Mouse (Mus musculus) limb, embryonic 14.5 days (tissue): ENCODE results near the gene B430305J03Rik. TPM values are rescaled to one million over a fixed set of nuclear protein-coding genes. Genes with fewer than 3 reads are reported as not detected.
A peak's percentile ranks its signal among the peaks of the same experiment; 100 is the strongest.

Source experiments
- ATAC-seq: fragments of 200-750 bp; cut with Nextera tagmentation; 2 replicates; pipeline ENCODE4 v1.8.0; 2017; ENCODE audit warnings: low read depth, moderate number of reproducible peaks, moderate TSS enrichment; ENCODE audit not compliant: low FRiP score
- DNase-seq: peaks from one replicate; pipeline ENCODE4 v3.0.0-alpha.2; 2015; ENCODE audit warnings: low spot score
- H3K27ac ChIP-seq: fragments of 300-500 bp; sonication (generic); replicated peaks from 2 replicates; pipeline ENCODE4 v1.5.1; 2014; ENCODE audit warnings: low read depth, mild to moderate bottlenecking, low read length, moderate library complexity, mixed read lengths
- H3K27me3 ChIP-seq: fragments of 300-500 bp; sonication (generic); 2 replicates; pipeline ENCODE4 v1.6.1; 2014; ENCODE audit warnings: low read length, mixed read lengths; ENCODE audit not compliant: control insufficient read depth, insufficient read depth
- H3K36me3 ChIP-seq: fragments of 300-500 bp; sonication (generic); 2 replicates; pipeline ENCODE4 v1.6.1; 2014; ENCODE audit warnings: mild to moderate bottlenecking, low read length, moderate library complexity, mixed read lengths; ENCODE audit not compliant: control insufficient read depth, insufficient read depth
- H3K4me1 ChIP-seq: fragments of 300-500 bp; sonication (generic); 2 replicates; pipeline ENCODE4 v1.6.1; 2014; ENCODE audit warnings: antibody characterized with exemption, low read length, mixed read lengths; ENCODE audit not compliant: control insufficient read depth, insufficient read depth
- H3K4me2 ChIP-seq: fragments of 300-500 bp; sonication (generic); replicated peaks from 2 replicates; pipeline ENCODE4 v1.6.1; 2014; ENCODE audit warnings: low read depth, mild to moderate bottlenecking, low read length, moderate library complexity; ENCODE audit not compliant: severe bottlenecking
- H3K4me3 ChIP-seq: fragments of 300-500 bp; sonication (generic); replicated peaks from 2 replicates; pipeline ENCODE4 v1.5.1; 2014; ENCODE audit warnings: low read length
- H3K9ac ChIP-seq: fragments of 300-500 bp; sonication (generic); 2 replicates; pipeline ENCODE4 v1.6.1; 2014; ENCODE audit warnings: mild to moderate bottlenecking, low read depth, low read length, moderate library complexity; ENCODE audit not compliant: severe bottlenecking
- H3K9me3 ChIP-seq: fragments of 300-500 bp; sonication (generic); 2 replicates; pipeline ENCODE4 v1.6.1; 2016; ENCODE audit warnings: low read length; ENCODE audit not compliant: control insufficient read depth
- POLR2A ChIP-seq: fragments of 200-500 bp; IDR thresholded peaks from 2 replicates; pipeline ENCODE4 v1.8.0; 2012; ENCODE audit warnings: inconsistent platforms, mild to moderate bottlenecking, moderate library complexity, borderline replicate concordance; ENCODE audit not compliant: insufficient read depth, insufficient read length; ENCODE audit errors: extremely low read depth
- WGBS: fragments of 180-500 bp; shearing (Covaris S2); extraction: QIAGEN DNeasy Blood & Tissue Kit; methylation state at CpG from one replicate; pipeline ENCODE4 v1.1.7; 2014; 5-methylcytosine and 5-hydroxymethylcytosine counted together
- polyA plus RNA-seq, 2 experiments: library from polyadenylated mRNA; depleted of rRNA in 1 of 2; stranded (reverse) in 1 of 2; unstranded in 1 of 2; fragments of >200 nt; fragmentation: Nextera tagmentation in 1 of 2; extraction: Ambion mirVana in 1 of 2; gene quantifications; 2 replicates each; pipeline versions ENCODE4 v1.2.1 to v1.2.3; 2012 to 2014

Gene B430305J03Rik
- polyA plus RNA-seq (2012; rRNA removed) (0.34 and 0.35 TPM in 2 replicates), polyA plus RNA-seq (2014; fragmentation: Nextera tagmentation; extraction: Ambion mirVana) (not detected in 2 replicates)

- Histone ChIP-seq H3K36me3 (no peaks in the 10 kb centered on the region), H3K27me3 (no peaks in the 10 kb centered on the region), H3K4me3 (peak within 1 kb of the TSS; percentile 81), H3K4me1 (peaks cover 5% of the 10 kb centered on the region), H3K4me2 (peak within 1 kb of the TSS; percentile 79), H3K9ac (peak within 1 kb of the TSS; percentile 81), H3K9me3 (no peaks in the 10 kb centered on the region), H3K27ac (peak within 1 kb of the TSS; percentile 49)
- WGBS: 4% methylated on average over 10 of the region's 10 CpGs
- ATAC-seq (no peak), DNase-seq (peak; percentile 39)
- TF ChIP-seq POLR2A: no peak
Observed at GRCm38 (mm10) chr3:61365779-61366373, at the start of gene B430305J03Rik. B430305J03Rik (minus strand) TSS chr3:61365951.

DNA sequence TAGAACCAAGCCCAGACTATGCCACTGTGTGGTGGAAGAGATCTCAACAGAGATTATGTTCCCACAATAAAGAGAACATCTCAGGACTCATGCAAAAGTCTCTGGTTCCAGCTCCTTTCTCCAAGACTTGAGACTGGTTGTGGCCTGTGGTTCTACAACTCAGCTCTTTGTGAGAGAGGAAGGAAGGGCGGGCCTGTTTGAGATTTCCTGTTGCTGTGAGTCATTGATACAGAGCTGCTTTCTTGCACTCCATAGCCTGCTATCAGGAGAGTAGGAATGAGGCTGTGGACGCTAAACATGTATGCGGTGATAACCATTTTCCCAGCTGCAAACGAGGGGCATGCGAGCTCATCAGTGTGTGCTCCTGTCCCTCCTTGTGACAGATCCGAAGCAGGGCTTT, 43.9 kb upstream of the B430305J03Rik start:
- Histone ChIP-seq H3K36me3 (no peaks in the 10 kb centered on the region), H3K27ac (no peak overlapping the region), H3K9me3 (no peaks in the 10 kb centered on the region), H3K4me3 (no peak overlapping the region), H3K4me2 (no peak overlapping the region), H3K4me1 (no peaks in the 10 kb centered on the region), H3K27me3 (no peaks in the 10 kb centered on the region), H3K9ac (no peak overlapping the region)
- DNase-seq: no peak
- 83% methylated on average over 6 of the region's 6 CpGs for WGBS
- ATAC-seq: no peak
- TF ChIP-seq POLR2A: no peak

DNA sequence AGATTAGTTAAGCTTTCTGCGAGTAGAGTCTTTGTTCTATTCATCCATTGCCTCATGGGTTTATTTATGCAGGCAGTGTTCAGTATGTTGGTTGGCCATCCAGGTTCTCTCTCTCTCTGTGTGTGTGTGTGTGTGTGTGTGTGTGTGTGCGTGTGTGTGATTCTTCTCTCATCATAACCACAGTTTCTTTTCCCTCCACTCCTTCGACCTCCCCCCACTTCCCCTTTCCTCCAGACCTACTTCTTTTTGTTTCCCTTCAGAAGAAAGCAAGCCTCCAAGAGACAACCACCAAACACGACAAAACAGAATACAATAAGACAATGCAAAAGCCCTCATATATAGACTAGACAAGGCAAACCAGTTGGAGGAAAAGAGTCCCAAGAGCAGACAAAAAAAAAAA, 41.2 kb upstream of the B430305J03Rik start:
- H3K4me1 ChIP-seq: no peaks in the 10 kb centered on the region
- no peak overlapping the region for H3K27ac ChIP-seq
- ATAC-seq: no peak
- TF ChIP-seq POLR2A: no peak
- no peak overlapping the region for H3K9ac ChIP-seq
- no peak overlapping the region for H3K4me3 ChIP-seq
- no peaks in the 10 kb centered on the region for H3K27me3 ChIP-seq
- no peaks in the 10 kb centered on the region for H3K9me3 ChIP-seq
- 79% methylated on average over 4 of the region's 4 CpGs for WGBS
- DNase-seq: no peak
- no peaks in the 10 kb centered on the region for H3K36me3 ChIP-seq
- H3K4me2 ChIP-seq: no peak overlapping the region

DNA sequence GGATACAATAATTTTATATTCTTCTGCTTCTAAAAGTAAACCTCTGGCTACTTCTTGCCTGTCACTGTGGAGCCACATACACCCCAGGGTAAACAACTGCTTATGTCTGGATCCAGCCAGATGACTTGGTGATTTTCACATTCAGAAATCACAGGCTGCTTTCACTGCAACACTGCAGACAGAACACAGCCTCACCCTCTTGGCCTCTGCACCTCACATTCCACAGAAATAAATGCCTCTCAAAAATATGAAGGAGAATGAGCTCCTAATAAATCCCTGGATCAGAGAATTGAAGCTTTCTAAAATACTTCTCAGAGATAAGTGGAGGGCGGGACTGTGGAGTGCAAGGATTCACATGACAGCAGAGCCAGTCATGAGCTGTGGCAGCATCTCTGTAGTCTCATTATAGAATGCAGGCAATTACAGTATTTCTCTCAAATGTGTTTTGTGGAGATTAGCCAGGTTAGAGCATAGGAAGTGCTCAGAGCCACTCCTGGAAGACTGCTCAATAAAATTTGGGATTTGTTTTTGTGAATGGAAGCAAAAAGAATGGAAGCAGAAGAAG, 35.2 kb upstream of the B430305J03Rik start:
- ATAC-seq (no peak), DNase-seq (no peak)
- H3K9ac ChIP-seq: no peak overlapping the region
- 48% methylated on average over 1 of the region's 1 CpGs for WGBS
- H3K4me1 ChIP-seq: no peaks in the 10 kb centered on the region
- no peaks in the 10 kb centered on the region for H3K27me3 ChIP-seq
- TF ChIP-seq POLR2A: no peak
- no peaks in the 10 kb centered on the region for H3K36me3 ChIP-seq
- H3K9me3 ChIP-seq: no peaks in the 10 kb centered on the region
- no peak overlapping the region for H3K4me2 ChIP-seq
- no peak overlapping the region for H3K27ac ChIP-seq
- H3K4me3 ChIP-seq: no peak overlapping the region

DNA sequence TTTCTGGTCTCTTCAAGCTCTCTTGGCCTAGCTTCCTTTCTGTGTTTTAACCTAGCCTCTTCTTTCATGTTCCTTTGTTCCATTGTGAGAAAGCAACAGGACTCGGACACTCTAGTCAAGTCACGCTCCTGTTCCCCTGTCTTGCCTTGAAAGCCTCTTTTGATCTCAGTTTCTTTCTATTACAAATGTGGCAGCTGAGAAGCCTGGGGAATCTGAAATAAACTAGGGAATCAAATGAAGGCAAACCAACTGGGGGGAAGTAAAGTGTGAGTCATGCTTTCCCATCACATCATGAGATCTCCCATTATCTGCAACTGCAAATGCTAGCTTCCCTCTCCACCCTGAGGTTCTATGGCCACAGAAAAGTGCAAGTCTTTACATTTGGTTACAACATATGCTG, 31.0 kb upstream of the B430305J03Rik start:
- H3K27me3 ChIP-seq: no peaks in the 10 kb centered on the region
- no peak overlapping the region for H3K27ac ChIP-seq
- H3K36me3 ChIP-seq: no peaks in the 10 kb centered on the region
- no peak for ATAC-seq
- no peak overlapping the region for H3K9ac ChIP-seq
- no peak overlapping the region for H3K4me2 ChIP-seq
- no peak for DNase-seq
- no peaks in the 10 kb centered on the region for H3K9me3 ChIP-seq
- no peak for TF ChIP-seq POLR2A
- H3K4me3 ChIP-seq: no peak overlapping the region
- H3K4me1 ChIP-seq: no peaks in the 10 kb centered on the region
- WGBS: 82% methylated on average over 2 of the region's 2 CpGs
